Mouse (Mus musculus): Measurements from ENCODE around the gene Snx22. TPM values are rescaled to one million over a fixed set of nuclear protein-coding genes. Genes with fewer than 3 reads are reported as not detected.

Gene Snx22
- polyA plus RNA-seq (2012; rRNA removed), result 1.1 and 1.6 TPM in 2 replicates

DNA sequence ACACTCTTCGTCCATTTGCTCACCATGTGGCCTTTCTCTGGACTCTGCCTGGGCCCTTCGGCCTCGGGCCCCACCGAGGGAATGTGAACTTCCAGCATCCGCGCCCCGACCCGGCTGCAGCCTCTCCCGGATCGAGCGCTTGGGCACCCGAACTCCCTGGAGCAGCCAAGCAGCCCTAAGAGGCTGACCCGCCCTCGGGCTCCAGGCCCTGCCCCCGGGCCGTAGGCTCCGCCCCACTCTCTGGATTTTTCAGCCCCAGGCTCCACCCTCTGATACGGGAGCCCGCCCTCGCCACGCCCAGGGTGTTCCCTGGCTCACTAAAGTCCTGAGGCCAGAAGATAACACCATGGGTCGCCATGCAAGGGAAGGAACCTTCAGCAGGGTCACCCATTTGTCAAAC, at the start of gene Snx22:
TSS of gene Snx22 (minus strand) at position 137 of the 400 bp plus-strand sequence.
- peak; percentile 91 for DNase-seq
- 2% methylated on average over 22 of the region's 22 CpGs for WGBS
- TF ChIP-seq POLR2A (IDR thresholded peaks at IDR 0.05; ENCODE audit: low read depth, low read length) (no peak), CTCF (conservative IDR thresholded peaks at IDR 0.05; ENCODE audit: insufficient read depth, insufficient read length, low read depth, low read length) (no peak)
- Histone ChIP-seq H3K36me3 (ENCODE audit: control insufficient read depth, insufficient read depth, low read length) (no peaks in the 10 kb centered on the region; the same call in 1 of the 2 replicates), H3K4me1 (ENCODE audit: control insufficient read depth, insufficient read depth, low read length) (no peaks in the 10 kb centered on the region), H3K27ac (ENCODE audit: insufficient read depth, low read depth, low read length) (no peak within 1 kb of the TSS), H3K27me3 (replicated peaks; ENCODE audit: control insufficient read depth, insufficient read depth, low read length) (no peaks in the 10 kb centered on the region), H3K4me3 (ENCODE audit: insufficient read depth, low read depth, low read length) (peak within 1 kb of the TSS; percentile 52)

DNA sequence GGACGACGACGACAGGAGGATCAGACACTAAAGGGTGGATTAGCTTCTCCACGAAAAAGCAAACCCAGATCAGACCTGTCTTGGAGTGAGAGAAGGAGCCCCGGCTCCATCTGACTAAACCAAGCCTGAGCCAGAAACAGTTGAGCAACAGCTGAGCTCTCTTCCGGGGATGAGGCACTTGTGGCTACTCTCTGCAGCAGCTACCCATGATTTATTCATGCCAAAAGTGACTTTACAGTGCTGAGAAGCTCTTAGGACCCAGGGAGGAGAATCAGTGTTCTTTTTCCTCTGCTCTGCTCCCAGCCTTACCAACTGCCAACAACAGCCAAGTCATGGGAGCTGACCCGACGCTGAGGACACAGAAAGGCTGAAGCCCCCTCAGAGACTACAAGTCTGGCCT, 47.4 kb upstream of the Snx22 start:
- no peak overlapping the region for H3K4me3 ChIP-seq (ENCODE audit: insufficient read depth, low read depth, low read length)
- H3K27ac ChIP-seq (ENCODE audit: insufficient read depth, low read depth, low read length), result peak overlapping the region; percentile 10; the same call in 1 of the 2 replicates
- H3K4me1 ChIP-seq (ENCODE audit: control insufficient read depth, insufficient read depth, low read length), result no peaks in the 10 kb centered on the region; the same call in 1 of the 2 replicates
- 30% methylated on average over 8 of the region's 8 CpGs for WGBS
- TF ChIP-seq CTCF (conservative IDR thresholded peaks at IDR 0.05; ENCODE audit: insufficient read depth, insufficient read length, low read depth, low read length), result no peak
- TF ChIP-seq POLR2A (IDR thresholded peaks at IDR 0.05; ENCODE audit: low read depth, low read length), result no peak
- H3K27me3 ChIP-seq (replicated peaks; ENCODE audit: control insufficient read depth, insufficient read depth, low read length), result no peaks in the 10 kb centered on the region
- H3K36me3 ChIP-seq (ENCODE audit: control insufficient read depth, insufficient read depth, low read length), result no peaks in the 10 kb centered on the region; the same call in 1 of the 2 replicates
- no peak for DNase-seq

DNA sequence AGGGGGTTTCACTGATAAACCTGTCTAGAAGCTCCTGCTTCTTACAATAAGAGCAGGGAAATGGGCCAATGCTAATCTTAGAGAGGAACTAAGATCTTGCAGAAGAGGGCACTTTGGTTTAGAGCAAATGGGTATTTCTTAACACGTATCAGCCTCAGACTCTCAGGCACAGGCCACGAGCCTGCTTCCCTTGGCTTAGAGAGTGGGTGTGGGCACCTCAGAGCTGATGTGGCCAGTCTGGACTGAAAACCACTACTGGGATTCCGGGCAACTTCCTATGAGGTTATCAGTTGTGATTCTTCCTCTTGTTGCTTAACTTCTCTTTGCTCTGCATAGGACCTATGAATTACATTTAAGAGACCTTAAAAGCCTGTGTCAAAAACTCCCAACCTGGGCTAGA, 44.8 kb upstream of the Snx22 start:
- TF ChIP-seq POLR2A (IDR thresholded peaks at IDR 0.05; ENCODE audit: low read depth, low read length) (no peak), CTCF (conservative IDR thresholded peaks at IDR 0.05; ENCODE audit: insufficient read depth, insufficient read length, low read depth, low read length) (no peak)
- no peaks in the 10 kb centered on the region; the same call in 1 of the 2 replicates for H3K36me3 ChIP-seq (ENCODE audit: control insufficient read depth, insufficient read depth, low read length)
- H3K27me3 ChIP-seq (replicated peaks; ENCODE audit: control insufficient read depth, insufficient read depth, low read length), result no peaks in the 10 kb centered on the region
- 89% methylated on average over 3 of the region's 3 CpGs for WGBS
- H3K4me3 ChIP-seq (ENCODE audit: insufficient read depth, low read depth, low read length), result no peak overlapping the region
- H3K27ac ChIP-seq (ENCODE audit: insufficient read depth, low read depth, low read length), result no peak overlapping the region
- no peak for DNase-seq
- peaks cover 7% of the 10 kb centered on the region for H3K4me1 ChIP-seq (ENCODE audit: control insufficient read depth, insufficient read depth, low read length)

- H3K27ac ChIP-seq (ENCODE audit: insufficient read depth, low read depth, low read length), result peak overlapping the region; percentile 86
- H3K4me3 ChIP-seq (ENCODE audit: insufficient read depth, low read depth, low read length), result no peak overlapping the region
- peaks cover 11% of the 10 kb centered on the region for H3K4me1 ChIP-seq (ENCODE audit: control insufficient read depth, insufficient read depth, low read length)
- H3K27me3 ChIP-seq (replicated peaks; ENCODE audit: control insufficient read depth, insufficient read depth, low read length), result no peaks in the 10 kb centered on the region
- DNase-seq, result peak; percentile 87
- whole genome bisulfite sequencing, result 47% methylated on average over 8 of the region's 8 CpGs
- H3K36me3 ChIP-seq (ENCODE audit: control insufficient read depth, insufficient read depth, low read length), result no peaks in the 10 kb centered on the region; the same call in none of the 2 replicates
- TF ChIP-seq CTCF (conservative IDR thresholded peaks at IDR 0.05; ENCODE audit: insufficient read depth, insufficient read length, low read depth, low read length), result no peak
Observed at GRCm38 (mm10) chr9:66110611-66111379, 41.3 kb upstream of the Snx22 start.

GRCm38 (mm10) chr9:66110126-66110525, 40.6 kb upstream of the Snx22 start:
- H3K27me3 ChIP-seq (replicated peaks; ENCODE audit: control insufficient read depth, insufficient read depth, low read length), result no peaks in the 10 kb centered on the region
- no peaks in the 10 kb centered on the region; the same call in none of the 2 replicates for H3K36me3 ChIP-seq (ENCODE audit: control insufficient read depth, insufficient read depth, low read length)
- DNase-seq, result peak; percentile 44
- WGBS, result 37% methylated on average over 8 of the region's 8 CpGs
- no peak for TF ChIP-seq CTCF (conservative IDR thresholded peaks at IDR 0.05; ENCODE audit: insufficient read depth, insufficient read length, low read depth, low read length)
- TF ChIP-seq POLR2A (IDR thresholded peaks at IDR 0.05; ENCODE audit: low read depth, low read length), result no peak
- peak overlapping the region; percentile 86 for H3K27ac ChIP-seq (ENCODE audit: insufficient read depth, low read depth, low read length)
- H3K4me3 ChIP-seq (ENCODE audit: insufficient read depth, low read depth, low read length), result no peak overlapping the region
- H3K4me1 ChIP-seq (ENCODE audit: control insufficient read depth, insufficient read depth, low read length), result peaks cover 11% of the 10 kb centered on the region

GRCm38 (mm10) chr9:66109574-66109973, 40.1 kb upstream of the Snx22 start:
- Histone ChIP-seq H3K4me3 (ENCODE audit: insufficient read depth, low read depth, low read length) (no peak overlapping the region), H3K4me1 (ENCODE audit: control insufficient read depth, insufficient read depth, low read length) (peaks cover 11% of the 10 kb centered on the region), H3K27me3 (replicated peaks; ENCODE audit: control insufficient read depth, insufficient read depth, low read length) (no peaks in the 10 kb centered on the region), H3K27ac (ENCODE audit: insufficient read depth, low read depth, low read length) (peak overlapping the region; percentile 90), H3K36me3 (ENCODE audit: control insufficient read depth, insufficient read depth, low read length) (peaks cover 3% of the 10 kb centered on the region)
- TF ChIP-seq POLR2A (IDR thresholded peaks at IDR 0.05; ENCODE audit: low read depth, low read length), result no peak
- TF ChIP-seq CTCF (conservative IDR thresholded peaks at IDR 0.05; ENCODE audit: insufficient read depth, insufficient read length, low read depth, low read length), result no peak
- peak; percentile 82 for DNase-seq
- WGBS, result 68% methylated on average over 1 of the region's 1 CpGs

- 56% methylated on average over 8 of the region's 8 CpGs for WGBS
Observed at GRCm38 (mm10) chr9:66105168-66105567, 35.6 kb upstream of the Snx22 start.

More at GRCm38 (mm10) chr9:66105168-66105567, 35.6 kb upstream of the Snx22 start:
- no peak overlapping the region for H3K4me3 ChIP-seq (ENCODE audit: insufficient read depth, low read depth, low read length)
- peak; percentile 79 for DNase-seq
- no peak for TF ChIP-seq POLR2A (IDR thresholded peaks at IDR 0.05; ENCODE audit: low read depth, low read length)
- TF ChIP-seq CTCF (conservative IDR thresholded peaks at IDR 0.05; ENCODE audit: insufficient read depth, insufficient read length, low read depth, low read length), result no peak
- no peaks in the 10 kb centered on the region for H3K27me3 ChIP-seq (replicated peaks; ENCODE audit: control insufficient read depth, insufficient read depth, low read length)
- peaks cover 4% of the 10 kb centered on the region for H3K36me3 ChIP-seq (ENCODE audit: control insufficient read depth, insufficient read depth, low read length)
- peaks cover 8% of the 10 kb centered on the region; the same call in 1 of the 2 replicates for H3K4me1 ChIP-seq (ENCODE audit: control insufficient read depth, insufficient read depth, low read length)
- H3K27ac ChIP-seq (ENCODE audit: insufficient read depth, low read depth, low read length), result peak overlapping the region; percentile 43

All from kidney, adult 2 months (tissue).